Mouse (Mus musculus): ENCODE results near the gene Ntrk3. TPM values are rescaled to one million over a fixed set of nuclear protein-coding genes. Genes with fewer than 3 reads are reported as not detected.

Ntrk3 gene
- polyA plus RNA-seq, 1 experiment, result 7.7 TPM

DNA sequence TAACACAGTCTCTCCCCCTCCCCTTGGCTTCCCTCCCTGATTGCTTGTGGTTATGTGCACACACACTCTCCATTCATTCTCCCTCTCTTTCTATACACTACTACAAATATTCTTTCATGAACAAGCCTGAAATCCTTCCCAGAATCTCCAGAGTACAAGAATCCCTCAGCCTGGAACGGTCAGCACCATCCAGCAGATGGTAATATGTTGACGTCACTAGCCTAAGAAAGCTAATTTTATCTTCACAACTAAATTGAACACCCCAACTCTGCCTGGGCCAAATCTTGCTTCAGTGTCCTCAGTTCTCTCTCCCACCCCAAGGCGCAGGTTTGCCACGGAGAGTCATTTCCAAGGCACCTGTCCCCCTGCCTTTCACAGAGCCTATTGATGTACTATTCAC lies 239.5 kb downstream of the Ntrk3 start:
- Histone ChIP-seq H3K4me3 (ENCODE audit: control insufficient read depth, low read depth, low read length) (no peak overlapping the region), H3K27me3 (ENCODE audit: control insufficient read depth, insufficient read depth, low read length) (no peaks in the 10 kb centered on the region), H3K27ac (ENCODE audit: control insufficient read depth, insufficient read depth, low read depth, low read length) (no peak overlapping the region), H3K36me3 (ENCODE audit: control insufficient read depth, insufficient read depth, low read length) (no peaks in the 10 kb centered on the region), H3K4me1 (ENCODE audit: control insufficient read depth, insufficient read depth, low read length) (no peaks in the 10 kb centered on the region)
- TF ChIP-seq POLR2A (IDR thresholded peaks at IDR 0.05; ENCODE audit: control insufficient read depth, low read depth, low read length), result no peak
- TF ChIP-seq CTCF (IDR thresholded peaks at IDR 0.05; ENCODE audit: control insufficient read depth, insufficient read depth, insufficient replicate concordance, low read depth, low read length), result no peak

DNA sequence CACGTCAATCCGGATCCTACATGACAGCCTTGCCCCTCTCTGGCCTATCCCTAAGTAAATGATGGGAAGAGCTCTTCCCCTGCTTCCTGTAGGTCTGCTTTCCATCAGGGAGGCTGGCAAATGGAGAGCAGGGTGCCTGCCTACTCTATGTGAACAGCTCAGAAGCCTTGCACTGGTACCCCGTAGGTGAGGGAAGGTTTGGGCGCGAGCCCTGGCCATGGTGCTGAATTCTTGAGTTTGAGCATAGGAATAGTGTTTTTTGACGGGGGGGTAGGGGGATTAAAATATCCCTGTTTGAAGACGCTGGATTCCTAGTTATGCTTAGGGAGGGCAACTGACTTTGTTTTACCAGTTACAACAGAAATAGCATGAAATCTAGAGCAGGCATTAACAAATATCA lies 240.0 kb downstream of the Ntrk3 start:
- TF ChIP-seq POLR2A (IDR thresholded peaks at IDR 0.05; ENCODE audit: control insufficient read depth, low read depth, low read length) (no peak), CTCF (IDR thresholded peaks at IDR 0.05; ENCODE audit: control insufficient read depth, insufficient read depth, insufficient replicate concordance, low read depth, low read length) (no peak)
- H3K27ac ChIP-seq (ENCODE audit: control insufficient read depth, insufficient read depth, low read depth, low read length), result no peak overlapping the region
- no peaks in the 10 kb centered on the region for H3K4me1 ChIP-seq (ENCODE audit: control insufficient read depth, insufficient read depth, low read length)
- H3K27me3 ChIP-seq (ENCODE audit: control insufficient read depth, insufficient read depth, low read length), result no peaks in the 10 kb centered on the region
- H3K36me3 ChIP-seq (ENCODE audit: control insufficient read depth, insufficient read depth, low read length), result no peaks in the 10 kb centered on the region
- H3K4me3 ChIP-seq (ENCODE audit: control insufficient read depth, low read depth, low read length), result no peak overlapping the region

DNA sequence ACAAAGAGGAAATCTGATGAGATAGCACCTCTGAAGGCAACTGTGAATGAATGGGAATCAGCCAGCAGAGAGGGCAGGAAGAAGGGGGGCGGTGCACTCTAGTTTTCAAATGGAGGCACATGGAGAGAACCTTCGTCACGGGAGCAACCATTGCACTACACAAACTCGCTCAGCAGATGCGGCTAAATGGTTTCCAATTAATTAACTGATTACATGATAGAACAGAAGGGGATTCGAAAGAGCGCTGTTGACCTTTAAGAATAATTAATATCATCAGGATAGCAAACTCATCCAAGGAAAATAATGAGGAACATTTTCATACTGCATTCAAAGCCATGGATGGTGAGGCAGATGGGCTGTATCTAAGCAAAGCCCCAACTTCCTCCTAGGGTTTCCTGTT lies 244.2 kb downstream of the Ntrk3 start:
- Histone ChIP-seq H3K4me3 (ENCODE audit: control insufficient read depth, low read depth, low read length) (no peak overlapping the region), H3K4me1 (ENCODE audit: control insufficient read depth, insufficient read depth, low read length) (no peaks in the 10 kb centered on the region), H3K27me3 (ENCODE audit: control insufficient read depth, insufficient read depth, low read length) (no peaks in the 10 kb centered on the region), H3K36me3 (ENCODE audit: control insufficient read depth, insufficient read depth, low read length) (no peaks in the 10 kb centered on the region), H3K27ac (ENCODE audit: control insufficient read depth, insufficient read depth, low read depth, low read length) (no peak overlapping the region)
- no peak for TF ChIP-seq CTCF (IDR thresholded peaks at IDR 0.05; ENCODE audit: control insufficient read depth, insufficient read depth, insufficient replicate concordance, low read depth, low read length)
- TF ChIP-seq POLR2A (IDR thresholded peaks at IDR 0.05; ENCODE audit: control insufficient read depth, low read depth, low read length), result no peak

DNA sequence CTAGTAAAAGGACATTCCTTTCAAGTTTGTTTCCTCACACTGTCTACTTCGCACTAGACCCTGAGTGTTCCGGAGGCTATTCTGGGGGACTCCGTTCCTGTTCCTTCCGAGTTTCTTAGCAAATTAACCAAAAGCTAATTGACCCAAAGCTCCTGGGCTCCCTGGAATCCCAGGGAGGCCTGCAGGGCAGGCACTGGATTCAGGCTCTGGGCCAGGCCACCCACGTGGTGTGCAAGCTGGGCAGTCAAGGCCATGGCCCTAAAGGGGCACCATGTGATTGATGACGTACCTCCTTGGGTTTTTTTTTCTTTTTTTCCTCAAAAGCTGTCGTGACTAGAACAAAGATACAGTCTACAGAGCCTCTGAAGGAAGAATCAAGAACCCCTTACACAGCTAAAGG lies 246.6 kb downstream of the Ntrk3 start:
- no peaks in the 10 kb centered on the region for H3K4me1 ChIP-seq (ENCODE audit: control insufficient read depth, insufficient read depth, low read length)
- no peak overlapping the region for H3K27ac ChIP-seq (ENCODE audit: control insufficient read depth, insufficient read depth, low read depth, low read length)
- H3K4me3 ChIP-seq (ENCODE audit: control insufficient read depth, low read depth, low read length), result no peak overlapping the region
- TF ChIP-seq POLR2A (IDR thresholded peaks at IDR 0.05; ENCODE audit: control insufficient read depth, low read depth, low read length), result no peak
- TF ChIP-seq CTCF (IDR thresholded peaks at IDR 0.05; ENCODE audit: control insufficient read depth, insufficient read depth, insufficient replicate concordance, low read depth, low read length), result no peak
- H3K36me3 ChIP-seq (ENCODE audit: control insufficient read depth, insufficient read depth, low read length), result no peaks in the 10 kb centered on the region
- H3K27me3 ChIP-seq (ENCODE audit: control insufficient read depth, insufficient read depth, low read length), result no peaks in the 10 kb centered on the region

DNA sequence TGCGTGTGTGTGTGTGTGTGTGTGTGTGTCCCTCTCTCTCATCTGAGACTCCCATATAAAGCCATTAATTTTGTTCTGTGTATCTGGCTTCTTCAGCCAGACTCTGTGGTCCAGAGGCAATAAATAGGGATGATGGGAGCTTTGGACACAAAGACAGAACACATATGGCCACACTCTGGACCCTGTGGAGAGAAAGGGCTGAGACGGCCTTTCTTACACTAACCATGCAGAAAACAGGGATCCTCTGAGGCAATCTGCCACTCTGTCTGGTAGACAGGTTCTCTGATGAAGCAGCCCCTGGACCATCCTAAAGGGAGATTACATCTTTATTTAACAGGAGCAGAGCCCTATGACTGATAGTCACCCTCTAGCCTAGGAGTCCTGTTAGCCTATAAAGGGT lies 253.5 kb downstream of the Ntrk3 start:
- no peak overlapping the region for H3K27ac ChIP-seq (ENCODE audit: control insufficient read depth, insufficient read depth, low read depth, low read length)
- H3K36me3 ChIP-seq (ENCODE audit: control insufficient read depth, insufficient read depth, low read length), result no peaks in the 10 kb centered on the region
- no peaks in the 10 kb centered on the region for H3K4me1 ChIP-seq (ENCODE audit: control insufficient read depth, insufficient read depth, low read length)
- H3K4me3 ChIP-seq (ENCODE audit: control insufficient read depth, low read depth, low read length), result no peak overlapping the region
- no peaks in the 10 kb centered on the region for H3K27me3 ChIP-seq (ENCODE audit: control insufficient read depth, insufficient read depth, low read length)
- TF ChIP-seq CTCF (IDR thresholded peaks at IDR 0.05; ENCODE audit: control insufficient read depth, insufficient read depth, insufficient replicate concordance, low read depth, low read length) (no peak), POLR2A (IDR thresholded peaks at IDR 0.05; ENCODE audit: control insufficient read depth, low read depth, low read length) (no peak)

DNA sequence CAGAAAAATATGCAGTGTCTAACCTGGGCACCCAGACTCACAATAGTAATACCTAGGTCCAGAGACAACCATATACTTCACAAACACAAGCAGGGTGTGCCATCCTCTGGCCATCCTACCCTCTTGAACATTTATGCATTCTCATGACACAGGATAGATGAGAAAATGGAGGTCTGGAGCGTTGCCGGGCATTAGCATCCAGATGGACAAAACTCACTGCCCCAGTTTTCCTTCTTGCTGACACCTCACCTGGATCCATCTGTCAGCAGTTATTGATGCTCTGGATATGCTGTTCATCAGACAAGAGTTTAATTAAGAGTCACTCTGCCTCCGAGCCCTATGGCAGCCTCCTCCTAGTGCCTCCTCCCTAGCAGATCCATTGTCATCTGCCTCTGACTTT lies 254.1 kb downstream of the Ntrk3 start:
- Histone ChIP-seq H3K27ac (ENCODE audit: control insufficient read depth, insufficient read depth, low read depth, low read length) (no peak overlapping the region), H3K4me3 (ENCODE audit: control insufficient read depth, low read depth, low read length) (no peak overlapping the region), H3K36me3 (ENCODE audit: control insufficient read depth, insufficient read depth, low read length) (no peaks in the 10 kb centered on the region), H3K27me3 (ENCODE audit: control insufficient read depth, insufficient read depth, low read length) (no peaks in the 10 kb centered on the region), H3K4me1 (ENCODE audit: control insufficient read depth, insufficient read depth, low read length) (no peaks in the 10 kb centered on the region)
- TF ChIP-seq CTCF (IDR thresholded peaks at IDR 0.05; ENCODE audit: control insufficient read depth, insufficient read depth, insufficient replicate concordance, low read depth, low read length), result no peak
- TF ChIP-seq POLR2A (IDR thresholded peaks at IDR 0.05; ENCODE audit: control insufficient read depth, low read depth, low read length), result no peak

DNA sequence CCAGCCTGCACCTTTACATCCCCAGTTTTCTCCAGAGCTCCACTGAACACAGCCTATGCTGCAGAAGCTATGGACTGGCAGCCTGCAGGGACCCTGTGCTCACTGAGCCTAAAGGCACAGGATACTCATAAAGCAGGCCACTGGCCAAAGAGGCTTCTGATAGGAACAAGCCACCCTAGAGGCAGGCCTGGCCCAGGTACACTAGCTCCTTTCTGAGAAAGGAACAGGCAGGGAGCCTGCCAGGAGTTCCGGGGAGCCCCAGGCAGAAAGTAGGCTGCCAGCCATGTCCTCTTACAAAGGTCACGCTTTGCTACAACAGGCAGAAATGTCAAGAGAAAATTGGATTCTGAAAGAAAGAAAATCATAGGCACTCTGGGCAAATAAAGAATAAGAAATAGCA lies 254.8 kb downstream of the Ntrk3 start:
- no peak overlapping the region for H3K4me3 ChIP-seq (ENCODE audit: control insufficient read depth, low read depth, low read length)
- TF ChIP-seq CTCF (IDR thresholded peaks at IDR 0.05; ENCODE audit: control insufficient read depth, insufficient read depth, insufficient replicate concordance, low read depth, low read length) (no peak), POLR2A (IDR thresholded peaks at IDR 0.05; ENCODE audit: control insufficient read depth, low read depth, low read length) (no peak)
- no peaks in the 10 kb centered on the region for H3K27me3 ChIP-seq (ENCODE audit: control insufficient read depth, insufficient read depth, low read length)
- H3K36me3 ChIP-seq (ENCODE audit: control insufficient read depth, insufficient read depth, low read length), result no peaks in the 10 kb centered on the region
- no peak overlapping the region for H3K27ac ChIP-seq (ENCODE audit: control insufficient read depth, insufficient read depth, low read depth, low read length)
- H3K4me1 ChIP-seq (ENCODE audit: control insufficient read depth, insufficient read depth, low read length), result no peaks in the 10 kb centered on the region

DNA sequence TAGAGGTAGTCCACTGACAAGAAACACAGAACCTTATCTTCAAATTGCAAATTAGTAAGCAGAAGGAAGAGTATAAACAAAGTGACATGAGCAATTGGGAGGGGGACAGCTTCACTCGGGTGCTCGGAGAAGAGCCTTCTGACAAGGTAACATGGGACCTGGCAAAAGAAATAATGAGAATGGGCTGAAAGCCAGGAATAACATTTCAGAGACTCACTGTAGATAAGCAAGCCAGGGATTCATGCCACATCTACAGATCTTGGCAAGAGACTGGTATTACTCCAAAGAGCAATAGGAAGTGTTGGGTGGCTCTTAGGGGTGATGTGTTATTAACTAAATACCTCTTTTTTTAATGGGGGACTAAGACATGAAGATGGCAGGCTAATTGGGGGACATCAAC lies 258.9 kb downstream of the Ntrk3 start:
- no peak overlapping the region for H3K4me3 ChIP-seq (ENCODE audit: control insufficient read depth, low read depth, low read length)
- no peak overlapping the region for H3K27ac ChIP-seq (ENCODE audit: control insufficient read depth, insufficient read depth, low read depth, low read length)
- H3K27me3 ChIP-seq (ENCODE audit: control insufficient read depth, insufficient read depth, low read length), result no peaks in the 10 kb centered on the region
- no peaks in the 10 kb centered on the region for H3K36me3 ChIP-seq (ENCODE audit: control insufficient read depth, insufficient read depth, low read length)
- TF ChIP-seq POLR2A (IDR thresholded peaks at IDR 0.05; ENCODE audit: control insufficient read depth, low read depth, low read length) (no peak), CTCF (IDR thresholded peaks at IDR 0.05; ENCODE audit: control insufficient read depth, insufficient read depth, insufficient replicate concordance, low read depth, low read length) (no peak)
- no peaks in the 10 kb centered on the region for H3K4me1 ChIP-seq (ENCODE audit: control insufficient read depth, insufficient read depth, low read length)

Data from testis, adult 2 months (tissue).